Mouse (Mus musculus) liver, adult 2 months (tissue): ENCODE results near the gene Slc20a1. TPM values are rescaled to one million over a fixed set of nuclear protein-coding genes. Genes with fewer than 3 reads are reported as not detected.

ENCODE experiments used
- DNase-seq: peaks from one replicate; pipeline ENCODE4 v3.0.0-alpha.2; 2011; ENCODE audit warnings: low read depth, low spot score; ENCODE audit errors: extremely low read depth
- H3K27ac ChIP-seq: fragments of 200-500 bp; replicated peaks from 2 replicates; pipeline ENCODE4 v1.5.1; 2012; ENCODE audit warnings: low read depth, mild to moderate bottlenecking, control low read depth, inconsistent platforms, low read length; ENCODE audit not compliant: insufficient read depth
- H3K27me3 ChIP-seq: fragments of 200-500 bp; 2 replicates; pipeline ENCODE4 v1.6.1; 2012; ENCODE audit warnings: mild to moderate bottlenecking, moderate library complexity, low read length, inconsistent platforms; ENCODE audit not compliant: control insufficient read depth, insufficient read depth
- H3K36me3 ChIP-seq: fragments of 200-500 bp; 2 replicates; pipeline ENCODE4 v1.6.1; 2012; ENCODE audit warnings: low read length, inconsistent platforms; ENCODE audit not compliant: control insufficient read depth, insufficient read depth
- H3K4me1 ChIP-seq: fragments of 200-500 bp; 2 replicates; pipeline ENCODE4 v1.6.1; 2011; ENCODE audit warnings: low read length; ENCODE audit not compliant: control insufficient read depth, insufficient read depth
- H3K4me3 ChIP-seq: fragments of 200-500 bp; 2 replicates; pipeline ENCODE4 v1.5.1; 2011; ENCODE audit warnings: low read depth, mild to moderate bottlenecking, control low read depth, low read length, moderate library complexity; ENCODE audit not compliant: insufficient read depth
- H3K79me2 ChIP-seq: fragments of 200-500 bp; 2 replicates; pipeline ENCODE4 v1.6.1; 2012; ENCODE audit warnings: inconsistent platforms, mild to moderate bottlenecking, low read length, moderate library complexity; ENCODE audit not compliant: control insufficient read depth, insufficient read depth
- H3K9ac ChIP-seq: fragments of 200-500 bp; 2 replicates; pipeline ENCODE4 v1.6.1; 2012; ENCODE audit warnings: low read depth, mild to moderate bottlenecking, control low read depth, inconsistent platforms, low read length
- CTCF ChIP-seq: fragments of 200-500 bp; IDR thresholded peaks from 2 replicates; pipeline ENCODE4 v1.5.1; 2011; ENCODE audit warnings: low read depth, low read length, control low read depth
- POLR2A ChIP-seq: fragments of 200-500 bp; IDR thresholded peaks from 2 replicates; pipeline ENCODE4 v1.6.1; 2011; ENCODE audit warnings: low read length, control low read depth; ENCODE audit not compliant: insufficient read depth; ENCODE audit errors: extremely low read depth
- WGBS: fragments of 180-500 bp; shearing (Covaris S2); methylation state at CpG from one replicate; pipeline ENCODE4 v1.1.7; 2018; 5-methylcytosine and 5-hydroxymethylcytosine counted together
- polyA plus RNA-seq: library from polyadenylated mRNA; depleted of rRNA; stranded (reverse); fragments of >200 nt; gene quantifications from 2 replicates; pipeline ENCODE4 v1.2.3, GENCODE M21; 2012
- total RNA-seq: library from RNA; depleted of rRNA; stranded (reverse); fragments of >200 nt; gene quantifications from 2 replicates; pipeline ENCODE4 v1.2.3, GENCODE M21; 2014

Gene Slc20a1
- total and polyA plus RNA-seq, 2 experiments = 9.4 to 36.0 TPM

DNA sequence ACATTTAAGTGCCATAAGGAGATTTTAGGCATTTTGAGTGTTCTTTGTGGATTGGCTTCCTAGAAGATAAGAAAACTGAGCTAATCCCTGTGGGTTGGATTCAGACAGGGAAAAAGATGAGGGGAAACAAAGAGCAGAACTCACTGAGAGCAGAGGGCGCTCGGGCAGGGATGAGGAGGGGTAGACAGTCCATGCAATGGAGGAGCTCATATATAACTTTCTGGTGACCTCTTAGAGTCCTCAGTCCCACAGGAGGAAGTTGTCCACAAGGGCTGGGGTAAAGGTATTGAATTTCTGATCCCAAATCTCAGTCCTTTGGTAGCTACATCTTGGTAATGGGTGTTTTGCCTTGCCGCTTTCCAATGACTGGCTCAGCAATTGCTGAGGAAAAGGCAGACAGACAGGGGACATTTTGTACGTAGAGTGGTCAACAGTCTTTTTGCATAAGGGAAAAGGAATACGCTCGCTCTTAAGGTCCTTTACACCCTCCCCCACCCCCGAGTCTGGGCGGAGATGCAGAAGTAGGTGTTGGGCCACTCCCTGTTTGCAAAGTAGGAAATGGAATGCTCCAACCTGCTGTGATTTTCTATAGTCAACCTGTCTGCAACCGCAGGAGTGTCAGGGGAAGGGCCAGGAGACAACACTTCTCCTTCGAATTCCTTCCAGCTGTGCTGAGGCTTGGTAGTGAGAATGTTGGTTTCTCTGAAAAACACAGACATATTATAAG lies 20.2 kb upstream of the Slc20a1 start:
- TF ChIP-seq CTCF = no peak
- TF ChIP-seq POLR2A = no peak
- Histone ChIP-seq H3K4me1 (no peaks in the 10 kb centered on the region; the same call in 1 of the 2 replicates), H3K36me3 (no peaks in the 10 kb centered on the region), H3K27me3 (no peaks in the 10 kb centered on the region), H3K27ac (no peak overlapping the region), H3K4me3 (no peak overlapping the region), H3K79me2 (no peaks in the 10 kb centered on the region), H3K9ac (no peak overlapping the region)
- no peak for DNase-seq
- WGBS = 71% methylated on average over 10 of the region's 10 CpGs

DNA sequence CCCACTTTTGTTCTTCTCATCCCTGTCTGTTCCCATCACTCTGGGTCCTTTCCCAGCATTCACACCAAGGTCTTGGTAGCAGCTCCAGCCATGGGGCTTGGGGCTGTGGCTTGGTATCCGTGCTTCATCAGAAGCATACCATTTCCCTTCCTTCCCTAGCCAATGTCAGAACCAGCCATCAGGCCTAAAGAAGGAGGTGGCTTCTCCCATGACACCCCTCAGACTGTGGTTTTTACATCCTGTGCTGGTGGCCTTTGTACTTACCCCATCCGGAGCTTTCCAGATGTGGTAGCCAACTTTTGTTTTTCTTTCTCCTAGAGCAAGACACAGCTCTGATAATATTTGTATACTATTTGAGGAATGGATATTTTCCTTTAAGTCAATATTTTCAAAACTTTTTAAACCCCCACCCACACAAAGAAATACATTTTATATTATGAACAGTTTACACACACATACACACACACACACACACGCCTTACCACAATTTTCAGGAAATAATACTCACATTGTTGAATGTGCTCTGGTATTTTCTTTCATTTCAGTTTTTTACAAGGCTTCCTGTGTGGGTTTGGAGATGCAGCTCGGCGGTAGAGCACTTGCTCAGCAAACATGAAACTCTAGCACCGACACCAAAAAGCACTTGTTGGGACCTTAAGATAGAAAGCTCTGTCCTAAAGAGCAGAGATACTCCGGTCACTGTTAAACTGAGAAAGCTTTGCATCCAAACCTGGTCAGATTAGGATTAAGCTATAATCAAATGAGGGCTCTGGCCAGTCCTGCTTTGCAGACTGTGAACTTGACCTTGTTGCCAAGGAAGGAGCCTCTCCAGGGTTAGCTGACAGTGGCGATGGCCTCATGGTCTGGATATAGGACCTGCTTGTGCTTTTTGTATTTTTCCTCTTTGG lies 18.4 kb upstream of the Slc20a1 start:
- no peak overlapping the region for H3K27ac ChIP-seq
- no peaks in the 10 kb centered on the region for H3K27me3 ChIP-seq
- no peak overlapping the region for H3K4me3 ChIP-seq
- H3K4me1 ChIP-seq = no peaks in the 10 kb centered on the region; the same call in 1 of the 2 replicates
- no peaks in the 10 kb centered on the region for H3K79me2 ChIP-seq
- DNase-seq = no peak
- no peaks in the 10 kb centered on the region for H3K36me3 ChIP-seq
- TF ChIP-seq CTCF (no peak), POLR2A (no peak)
- 72% methylated on average over 8 of the region's 8 CpGs for WGBS
- H3K9ac ChIP-seq = no peak overlapping the region

DNA sequence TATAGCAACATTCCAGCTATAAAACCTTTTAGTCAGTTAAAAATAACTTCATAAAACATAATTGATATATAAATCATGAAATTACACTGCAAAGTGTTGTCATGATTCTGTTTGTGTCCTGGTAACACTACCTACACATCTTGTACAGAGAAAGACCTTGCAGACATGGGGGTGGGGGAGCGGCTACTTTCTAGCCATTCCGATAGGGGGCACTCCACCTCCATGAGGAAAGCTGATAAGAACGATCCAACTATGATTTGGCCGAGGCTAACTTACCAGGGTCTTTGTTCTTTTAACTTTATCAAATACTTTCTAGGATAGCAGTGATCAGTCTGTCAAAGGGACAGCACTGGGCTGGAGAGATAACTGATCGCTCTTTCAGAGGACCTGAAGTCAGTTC lies 17.1 kb upstream of the Slc20a1 start:
- no peaks in the 10 kb centered on the region; the same call in 1 of the 2 replicates for H3K4me1 ChIP-seq
- WGBS = 87% methylated on average over 5 of the region's 5 CpGs
- TF ChIP-seq POLR2A (no peak), CTCF (0 out of 2 replicates have a peak, but pooled peaks have one; percentile 1)
- no peaks in the 10 kb centered on the region for H3K79me2 ChIP-seq
- no peak for DNase-seq
- no peak overlapping the region for H3K27ac ChIP-seq
- no peaks in the 10 kb centered on the region for H3K36me3 ChIP-seq
- H3K4me3 ChIP-seq = no peak overlapping the region
- H3K27me3 ChIP-seq = no peaks in the 10 kb centered on the region
- no peak overlapping the region for H3K9ac ChIP-seq

DNA sequence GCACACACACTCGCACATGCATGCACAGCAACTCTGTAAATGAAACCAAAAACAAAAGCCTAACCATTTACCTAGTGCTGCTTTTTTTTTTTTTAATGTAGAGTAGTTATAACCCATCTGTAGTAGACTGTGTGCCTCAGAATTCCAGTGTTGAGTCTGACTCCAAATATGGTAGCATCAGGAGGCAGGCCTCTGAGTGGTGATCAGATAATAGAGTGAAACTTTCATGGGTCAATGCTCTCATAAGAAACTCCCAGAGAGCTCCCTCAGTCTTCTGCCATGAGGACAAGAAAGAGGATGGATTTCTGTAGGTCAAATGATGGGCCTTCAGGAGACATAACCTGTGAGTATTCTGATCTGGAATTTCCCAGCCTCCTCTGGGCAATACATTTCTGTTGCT lies 16.2 kb upstream of the Slc20a1 start:
- Histone ChIP-seq H3K4me3 (no peak overlapping the region), H3K27ac (no peak overlapping the region), H3K27me3 (no peaks in the 10 kb centered on the region), H3K79me2 (no peaks in the 10 kb centered on the region), H3K9ac (no peak overlapping the region), H3K4me1 (no peaks in the 10 kb centered on the region; the same call in 1 of the 2 replicates), H3K36me3 (no peaks in the 10 kb centered on the region)
- WGBS = 97% methylated on average over 1 of the region's 1 CpGs
- TF ChIP-seq POLR2A (no peak), CTCF (no peak)
- DNase-seq = no peak

DNA sequence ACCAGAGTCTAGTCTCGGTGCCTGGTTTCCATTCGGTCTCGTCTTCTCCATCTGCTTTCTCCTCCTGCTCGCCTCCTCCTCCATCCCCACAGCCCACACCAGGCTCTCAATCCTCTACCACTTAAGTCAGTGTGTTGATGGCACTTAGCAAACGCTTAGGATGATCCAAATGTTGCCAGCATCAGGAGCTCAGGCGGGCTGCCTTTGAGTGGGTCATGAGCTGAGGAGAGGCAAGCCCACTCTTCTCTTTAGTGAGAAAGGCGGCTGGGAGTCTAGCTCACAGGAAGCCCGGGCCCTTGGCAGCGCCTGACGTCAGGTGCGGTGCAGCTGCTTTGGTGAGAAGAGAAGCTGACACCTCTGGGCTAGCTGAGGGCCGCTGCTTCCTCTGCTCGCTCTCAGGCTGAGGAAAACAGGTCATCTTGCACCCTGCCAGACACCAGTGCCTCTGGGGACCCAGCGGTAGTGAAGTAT lies 15.0 kb upstream of the Slc20a1 start:
- no peak overlapping the region for H3K27ac ChIP-seq
- 85% methylated on average over 14 of the region's 14 CpGs for WGBS
- no peak overlapping the region for H3K4me3 ChIP-seq
- no peak for DNase-seq
- TF ChIP-seq POLR2A = no peak
- TF ChIP-seq CTCF = no peak
- H3K27me3 ChIP-seq = no peaks in the 10 kb centered on the region
- no peaks in the 10 kb centered on the region for H3K79me2 ChIP-seq
- no peak overlapping the region for H3K9ac ChIP-seq
- H3K36me3 ChIP-seq = no peaks in the 10 kb centered on the region
- no peaks in the 10 kb centered on the region; the same call in 1 of the 2 replicates for H3K4me1 ChIP-seq
